Mouse (Mus musculus) liver, embryonic 12.5 days (tissue): ENCODE measurements around the gene Plbd2. TPM values are rescaled to one million over a fixed set of nuclear protein-coding genes. Genes with fewer than 3 reads are reported as not detected.
"Not testable (repeated sequence)": the region's sequence is repeated elsewhere in the genome, so short reads cannot be mapped to it uniquely, and the experiment has no call there.

Experiments used
- ATAC-seq: fragments of 200-750 bp; cut with Nextera tagmentation; 2 replicates; pipeline ENCODE4 v1.8.0; 2017; ENCODE audit warnings: moderate number of reproducible peaks, mild to moderate bottlenecking, moderate library complexity
- H3K27ac ChIP-seq: fragments of 300-500 bp; sonication (generic); 2 replicates; pipeline ENCODE4 v1.5.1; 2016; ENCODE audit warnings: mild to moderate bottlenecking
- H3K27me3 ChIP-seq: fragments of 300-500 bp; sonication (generic); replicated peaks from 2 replicates; pipeline ENCODE4 v1.6.1; 2016; ENCODE audit warnings: mild to moderate bottlenecking, moderate library complexity
- H3K36me3 ChIP-seq: fragments of 300-500 bp; sonication (generic); 2 replicates; pipeline ENCODE4 v1.6.1; 2016; ENCODE audit warnings: mild to moderate bottlenecking, moderate library complexity
- H3K4me1 ChIP-seq: fragments of 300-500 bp; sonication (generic); 2 replicates; pipeline ENCODE4 v1.6.1; 2016
- H3K4me2 ChIP-seq: fragments of 300-500 bp; sonication (generic); 2 replicates; pipeline ENCODE4 v1.6.1; 2016; ENCODE audit warnings: mild to moderate bottlenecking, moderate library complexity
- H3K4me3 ChIP-seq: fragments of 300-500 bp; sonication (generic); 2 replicates; pipeline ENCODE4 v1.5.1; 2016; ENCODE audit warnings: mild to moderate bottlenecking, moderate library complexity
- H3K9ac ChIP-seq: fragments of 300-500 bp; sonication (generic); 2 replicates; pipeline ENCODE4 v1.6.1; 2016; ENCODE audit warnings: mild to moderate bottlenecking, moderate library complexity
- H3K9me3 ChIP-seq: fragments of 300-500 bp; sonication (generic); replicated peaks from 2 replicates; pipeline ENCODE4 v1.6.1; 2016; ENCODE audit warnings: mild to moderate bottlenecking, moderate library complexity
- WGBS: fragments of 180-500 bp; shearing (Covaris S2); methylation state at CpG from one replicate; pipeline ENCODE4 v1.1.7; 2016; ENCODE audit not compliant: insufficient replicate concordance; 5-methylcytosine and 5-hydroxymethylcytosine counted together
- polyA plus RNA-seq: library from polyadenylated mRNA; unstranded; fragments of >200 nt; fragmentation: Nextera tagmentation; extraction: Ambion mirVana; gene quantifications from 2 replicates; pipeline ENCODE4 v1.2.1, GENCODE M21; 2016

The Plbd2 gene
- polyA plus RNA-seq, 1 experiment from 2014 or later = 27.4 TPM

DNA sequence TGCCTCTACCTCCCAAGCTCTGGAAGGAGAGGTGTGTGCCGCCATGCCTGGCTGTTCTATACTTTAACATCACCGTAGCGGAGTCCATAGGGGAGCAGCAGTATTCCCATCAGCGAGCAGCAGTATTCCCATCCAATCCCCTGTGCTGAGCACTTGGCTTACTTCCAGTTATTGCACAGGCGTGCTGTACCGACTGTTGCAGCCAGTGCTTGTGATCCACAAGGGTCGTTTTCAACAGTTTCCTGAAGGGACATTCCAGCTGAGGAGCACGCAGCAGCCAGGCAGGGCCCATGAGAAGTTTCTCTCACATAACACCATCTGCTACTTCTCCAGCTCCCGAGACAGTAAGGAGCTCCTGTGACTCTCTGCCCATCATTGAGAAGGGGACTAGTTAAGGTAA lies 3.1 kb upstream of the Plbd2 start:
- no peak overlapping the region for H3K9ac ChIP-seq
- no peaks in the 10 kb centered on the region for H3K36me3 ChIP-seq
- no peak overlapping the region for H3K4me2 ChIP-seq
- no peaks in the 10 kb centered on the region for H3K27me3 ChIP-seq
- no peak overlapping the region for H3K27ac ChIP-seq
- no peaks in the 10 kb centered on the region for H3K9me3 ChIP-seq
- no peak overlapping the region for H3K4me3 ChIP-seq
- peaks cover 42% of the 10 kb centered on the region for H3K4me1 ChIP-seq
- ATAC-seq = no peak
- 67% methylated on average over 9 of the region's 9 CpGs for WGBS

DNA sequence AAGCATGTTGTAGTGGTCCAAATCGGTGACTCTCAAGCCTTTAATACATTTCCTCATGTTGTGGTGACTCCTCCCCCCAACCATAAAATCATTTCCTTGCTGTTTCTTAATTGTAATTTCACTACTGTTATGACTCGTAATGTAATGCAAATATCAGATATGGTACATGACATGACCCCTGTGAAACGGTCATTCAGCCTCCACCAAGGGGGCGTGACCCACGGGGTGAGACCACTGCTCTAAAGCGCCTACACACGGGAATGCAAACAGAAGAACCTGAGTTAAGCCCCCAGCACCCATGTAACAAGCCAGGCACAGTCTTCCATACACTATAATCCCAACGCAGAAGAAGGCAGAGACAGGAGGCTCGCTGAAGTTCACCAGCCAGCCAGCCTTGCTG lies 2.4 kb upstream of the Plbd2 start:
- Histone ChIP-seq H3K27ac (no peak overlapping the region), H3K4me2 (peak overlapping the region; percentile 55), H3K36me3 (no peaks in the 10 kb centered on the region), H3K9ac (peak overlapping the region; percentile 17; the same call in 1 of the 2 replicates), H3K4me3 (no peak overlapping the region), H3K27me3 (no peaks in the 10 kb centered on the region), H3K9me3 (no peaks in the 10 kb centered on the region), H3K4me1 (peaks cover 35% of the 10 kb centered on the region)
- 53% methylated on average over 9 of the region's 9 CpGs for WGBS
- no peak for ATAC-seq

DNA sequence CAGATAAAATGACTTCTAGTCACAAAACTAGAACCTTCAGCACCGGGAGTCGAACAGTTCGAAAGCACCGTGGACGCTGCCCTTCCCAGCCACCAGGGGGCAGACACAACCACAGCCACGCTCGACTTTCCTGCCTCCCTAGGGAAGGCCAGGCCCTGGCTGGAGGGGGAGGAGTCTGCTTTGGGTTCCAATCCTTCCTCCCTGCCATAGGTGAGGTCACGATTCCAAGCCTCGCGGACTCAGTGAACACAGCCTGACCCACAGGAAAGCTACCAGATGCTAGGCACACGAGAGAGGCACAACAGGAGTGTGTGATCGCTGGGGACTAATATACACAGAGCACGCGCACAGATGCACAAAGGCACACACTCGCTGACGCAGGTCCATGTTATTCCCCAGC lies 1.9 kb upstream of the Plbd2 start:
- H3K36me3 ChIP-seq = no peaks in the 10 kb centered on the region
- no peaks in the 10 kb centered on the region for H3K9me3 ChIP-seq
- 19% methylated on average over 16 of the region's 16 CpGs for WGBS
- no peak overlapping the region for H3K27ac ChIP-seq
- ATAC-seq = peak; percentile 57
- no peaks in the 10 kb centered on the region for H3K27me3 ChIP-seq
- H3K4me2 ChIP-seq = peak overlapping the region; percentile 55
- peak overlapping the region; percentile 21; the same call in 1 of the 2 replicates for H3K4me3 ChIP-seq
- peak overlapping the region; percentile 17; the same call in 1 of the 2 replicates for H3K9ac ChIP-seq
- H3K4me1 ChIP-seq = peaks cover 31% of the 10 kb centered on the region

DNA sequence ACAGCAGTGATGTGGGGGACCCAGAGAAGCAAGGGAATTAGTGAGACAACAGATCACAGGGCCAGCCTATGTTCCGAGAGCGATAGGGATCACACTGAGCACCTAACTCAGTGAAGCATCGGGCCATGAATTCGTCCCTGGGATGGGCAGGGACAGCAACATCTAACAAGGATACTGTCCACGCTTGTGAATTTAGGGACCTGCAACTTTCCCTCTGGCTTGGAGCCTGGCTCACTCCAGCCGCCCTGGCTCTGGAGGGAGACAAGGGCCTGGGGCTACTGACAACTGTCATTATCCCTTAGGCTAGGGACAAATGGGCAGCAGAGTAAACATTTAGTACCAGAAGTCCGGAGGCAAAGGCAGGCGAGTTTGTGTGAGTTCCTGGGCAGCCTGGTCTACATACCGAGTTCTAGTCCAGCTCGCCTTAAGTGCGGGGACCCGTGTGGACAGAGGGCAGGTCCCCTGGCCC lies 716 bp downstream of the Plbd2 start:
- Histone ChIP-seq H3K4me1 (peaks cover 29% of the 10 kb centered on the region), H3K27ac (peak overlapping the region; percentile 38; the same call in 1 of the 2 replicates), H3K4me3 (peak overlapping the region; percentile 91), H3K9ac (peak overlapping the region; percentile 87), H3K4me2 (peak overlapping the region; percentile 98), H3K9me3 (no peaks in the 10 kb centered on the region), H3K36me3 (peaks cover 9% of the 10 kb centered on the region), H3K27me3 (no peaks in the 10 kb centered on the region)
- peak; percentile 8; the same call in 1 of the 2 replicates for ATAC-seq
- 8% methylated on average over 12 of the region's 12 CpGs for WGBS

DNA sequence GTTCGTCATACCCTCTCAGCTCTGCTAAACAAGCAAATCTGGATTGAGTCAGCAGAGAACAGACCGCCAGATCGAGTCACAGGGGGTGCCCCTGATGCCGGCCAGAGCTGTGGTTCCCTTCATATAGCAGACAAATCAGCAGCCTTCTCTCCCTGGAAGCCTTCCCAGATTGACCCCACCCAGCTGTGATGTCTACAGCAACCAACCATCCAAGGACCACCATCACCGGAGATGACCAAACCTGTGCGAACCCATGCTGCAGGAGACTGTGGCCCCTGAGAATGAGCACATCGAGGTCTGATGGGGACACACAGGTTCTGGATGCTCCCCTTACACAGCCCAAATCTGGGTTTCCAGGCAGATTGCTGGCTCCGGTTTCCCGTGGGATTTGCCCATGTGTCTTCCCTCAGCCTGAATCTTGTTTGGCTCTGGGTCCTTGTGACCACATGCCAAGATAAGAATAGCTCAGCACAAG lies 1.2 kb downstream of the Plbd2 start:
- H3K36me3 ChIP-seq = peaks cover 12% of the 10 kb centered on the region
- H3K4me3 ChIP-seq = peak overlapping the region; percentile 91
- no peaks in the 10 kb centered on the region for H3K9me3 ChIP-seq
- WGBS = 60% methylated on average over 9 of the region's 9 CpGs
- no peak for ATAC-seq
- peak overlapping the region; percentile 87 for H3K9ac ChIP-seq
- no peaks in the 10 kb centered on the region for H3K27me3 ChIP-seq
- peaks cover 29% of the 10 kb centered on the region for H3K4me1 ChIP-seq
- no peak overlapping the region for H3K27ac ChIP-seq
- peak overlapping the region; percentile 98 for H3K4me2 ChIP-seq

DNA sequence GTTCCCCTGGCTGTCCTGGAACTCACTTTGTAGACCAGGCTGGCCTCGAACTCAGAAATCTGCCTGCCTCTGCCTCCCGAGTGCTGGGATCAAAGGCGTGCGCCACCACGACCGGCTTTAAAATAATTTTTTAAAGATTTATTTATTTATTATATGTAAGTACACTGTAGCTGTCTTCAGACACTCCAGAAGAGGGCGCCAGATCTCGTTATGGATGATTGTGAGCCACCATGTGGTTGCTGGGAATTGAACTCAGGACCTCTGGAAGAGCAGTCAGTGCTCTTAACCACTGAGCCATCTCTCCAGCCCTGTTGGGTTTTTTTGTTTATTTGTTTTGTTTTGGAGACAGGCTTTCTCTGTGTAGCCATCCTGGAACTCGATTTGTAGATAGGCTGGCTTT lies 2.8 kb downstream of the Plbd2 start:
- H3K9me3 ChIP-seq, H3K9ac ChIP-seq, H3K27me3 ChIP-seq, H3K4me3 ChIP-seq, H3K27ac ChIP-seq, ATAC-seq, H3K4me2 ChIP-seq: not testable (repeated sequence)
- Histone ChIP-seq H3K4me1 (peaks cover 26% of the 10 kb centered on the region), H3K36me3 (peaks cover 18% of the 10 kb centered on the region)
- WGBS = 73% methylated on average over 9 of the region's 9 CpGs

DNA sequence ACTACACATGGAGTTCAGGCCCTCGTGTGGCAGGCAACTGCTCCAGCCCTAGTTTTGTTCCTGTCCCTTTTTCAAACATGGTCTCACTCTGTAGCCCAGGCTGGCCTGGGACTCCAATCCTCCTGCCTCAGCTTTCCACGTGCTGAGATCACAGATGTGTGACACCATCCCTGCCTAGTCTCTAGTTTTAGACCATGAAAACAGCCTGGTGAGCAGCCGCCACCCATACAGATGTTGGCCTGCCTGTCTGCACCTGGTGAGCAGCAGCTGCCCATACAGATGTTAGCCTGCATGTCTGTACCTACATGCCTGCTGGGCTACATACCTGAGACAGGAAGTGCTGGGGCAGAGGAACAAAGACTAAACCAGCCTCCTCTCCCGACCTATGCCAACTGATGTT lies 4.2 kb downstream of the Plbd2 start:
- H3K4me3 ChIP-seq = no peak overlapping the region
- no peaks in the 10 kb centered on the region for H3K27me3 ChIP-seq
- WGBS = 69% methylated on average over 4 of the region's 4 CpGs
- no peak overlapping the region for H3K27ac ChIP-seq
- peaks cover 16% of the 10 kb centered on the region for H3K4me1 ChIP-seq
- no peak overlapping the region for H3K9ac ChIP-seq
- no peak for ATAC-seq
- no peaks in the 10 kb centered on the region for H3K9me3 ChIP-seq
- no peak overlapping the region for H3K4me2 ChIP-seq
- H3K36me3 ChIP-seq = peaks cover 32% of the 10 kb centered on the region

DNA sequence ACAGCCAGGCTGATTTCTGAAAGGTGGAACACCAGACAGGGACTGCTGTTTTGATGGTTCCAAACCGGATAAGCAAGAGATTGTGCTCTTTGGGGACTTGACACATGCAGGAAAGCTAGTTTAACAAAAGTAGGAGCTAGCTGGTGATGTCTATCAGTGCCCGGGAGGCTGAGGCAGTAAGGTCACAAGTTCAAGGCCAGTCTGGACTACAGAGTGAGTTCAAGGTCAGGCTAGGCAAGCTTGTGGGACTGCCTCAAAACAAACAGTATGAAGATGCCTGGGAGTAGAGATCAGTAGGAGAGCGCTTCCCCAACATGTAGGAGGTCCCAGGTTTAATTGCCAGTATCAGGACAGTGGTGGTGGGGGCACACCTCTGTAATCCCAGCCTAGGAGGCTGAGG lies 6.4 kb downstream of the Plbd2 start:
- Histone ChIP-seq H3K27ac (no peak overlapping the region), H3K4me1 (peaks cover 5% of the 10 kb centered on the region), H3K4me3 (no peak overlapping the region), H3K27me3 (no peaks in the 10 kb centered on the region), H3K9ac (no peak overlapping the region), H3K9me3 (no peaks in the 10 kb centered on the region), H3K4me2 (no peak overlapping the region), H3K36me3 (peaks cover 49% of the 10 kb centered on the region)
- ATAC-seq = no peak
- 72% methylated on average over 3 of the region's 3 CpGs for WGBS

DNA sequence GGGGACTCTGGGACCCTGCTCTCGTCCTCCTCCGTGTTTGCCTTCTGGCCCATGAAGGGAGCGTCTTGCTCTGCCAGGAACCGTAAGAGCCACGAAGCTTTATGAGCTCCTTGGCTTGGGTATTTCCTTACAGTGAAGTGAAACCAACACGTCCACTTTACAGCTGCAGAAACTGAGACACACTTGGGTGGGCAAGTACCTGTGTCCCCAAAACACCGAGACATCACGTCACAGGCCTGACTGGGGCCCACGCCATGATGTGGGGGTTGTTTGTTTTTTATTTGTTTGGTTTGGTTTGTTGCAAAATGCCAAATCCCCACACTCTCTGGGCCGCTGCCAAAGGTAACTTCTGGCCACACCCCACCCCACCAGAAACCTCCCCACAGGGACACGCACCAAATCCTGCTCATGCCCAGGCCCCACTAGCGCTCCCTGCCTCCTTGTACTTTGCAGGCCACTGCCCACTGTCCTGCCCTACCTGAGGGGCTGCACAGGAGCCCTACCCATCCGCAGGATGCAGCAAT lies 7.7 kb downstream of the Plbd2 start:
- no peaks in the 10 kb centered on the region for H3K9me3 ChIP-seq
- peaks cover 58% of the 10 kb centered on the region for H3K36me3 ChIP-seq
- peaks cover 5% of the 10 kb centered on the region; the same call in 1 of the 2 replicates for H3K4me1 ChIP-seq
- H3K4me3 ChIP-seq = no peak overlapping the region
- H3K4me2 ChIP-seq = no peak overlapping the region
- H3K27me3 ChIP-seq = no peaks in the 10 kb centered on the region
- no peak overlapping the region for H3K27ac ChIP-seq
- no peak for ATAC-seq
- no peak overlapping the region for H3K9ac ChIP-seq
- 82% methylated on average over 13 of the region's 13 CpGs for WGBS

DNA sequence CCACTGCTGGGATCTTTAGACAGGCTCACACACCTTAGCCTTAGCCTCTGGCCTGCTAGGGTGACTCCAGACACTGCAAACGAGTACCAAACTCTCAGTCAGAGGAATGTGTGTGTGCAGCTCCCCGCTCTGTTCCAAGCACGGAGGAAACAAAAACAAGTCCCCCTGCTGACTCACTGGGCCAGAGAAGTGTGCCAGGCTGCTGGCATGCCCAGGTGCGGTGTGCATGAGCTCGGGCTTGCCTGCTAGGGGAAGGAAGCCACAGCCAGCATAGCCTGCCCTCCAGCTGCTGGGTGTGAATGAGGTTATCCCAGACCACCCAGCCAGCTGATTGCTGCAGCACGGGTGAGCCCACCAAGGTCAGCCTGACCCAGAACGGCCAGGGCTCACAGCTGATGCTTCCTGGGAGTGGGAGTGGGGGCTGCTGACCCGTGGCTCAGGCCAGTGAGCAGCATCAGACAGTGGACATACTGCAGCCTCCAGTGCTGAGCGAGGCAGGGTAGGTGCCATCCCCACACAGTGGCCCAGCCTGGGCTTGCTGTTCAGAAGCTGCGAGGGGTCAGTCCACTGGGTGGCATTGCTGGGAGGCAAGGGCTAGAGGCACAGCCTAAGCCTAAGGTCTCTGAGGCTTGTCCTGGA lies 8.2 kb downstream of the Plbd2 start:
- WGBS = 70% methylated on average over 10 of the region's 10 CpGs
- H3K36me3 ChIP-seq = peaks cover 61% of the 10 kb centered on the region
- no peak overlapping the region for H3K4me2 ChIP-seq
- no peaks in the 10 kb centered on the region for H3K27me3 ChIP-seq
- H3K4me3 ChIP-seq = no peak overlapping the region
- H3K9ac ChIP-seq = no peak overlapping the region
- H3K27ac ChIP-seq = no peak overlapping the region
- H3K9me3 ChIP-seq = no peaks in the 10 kb centered on the region
- 0 out of 2 replicates have a peak, but pooled peaks have one; percentile 36 for ATAC-seq
- H3K4me1 ChIP-seq = peaks cover 5% of the 10 kb centered on the region; the same call in 1 of the 2 replicates

DNA sequence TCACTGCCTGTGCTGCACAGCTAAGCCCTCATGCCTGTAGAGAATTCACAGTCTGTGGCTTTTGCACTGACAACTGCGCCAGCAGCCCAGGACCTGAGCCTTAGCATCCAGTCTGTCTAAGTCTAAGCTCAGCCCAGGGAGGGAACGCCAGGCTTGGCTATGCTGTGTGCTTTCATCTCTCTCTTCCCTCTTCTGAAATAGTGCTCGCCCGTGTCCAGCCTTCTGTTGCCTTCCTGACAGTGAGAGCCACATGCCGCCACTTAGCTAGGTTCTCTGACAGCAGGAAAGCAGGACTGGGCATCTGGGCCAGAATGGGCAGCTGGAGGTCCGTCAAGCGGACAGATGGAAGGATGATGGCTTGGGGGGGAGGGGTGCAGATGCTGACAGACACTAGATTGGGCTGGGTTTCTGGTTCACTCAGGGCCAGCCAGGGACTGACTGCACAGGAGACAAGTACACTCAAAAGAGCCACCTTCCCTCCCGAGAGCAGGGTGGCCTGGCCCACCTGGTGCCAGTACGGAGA lies 9.5 kb downstream of the Plbd2 start:
- H3K9ac ChIP-seq = no peak overlapping the region
- H3K4me1 ChIP-seq = peaks cover 5% of the 10 kb centered on the region; the same call in 1 of the 2 replicates
- no peak overlapping the region for H3K4me2 ChIP-seq
- no peaks in the 10 kb centered on the region for H3K9me3 ChIP-seq
- H3K36me3 ChIP-seq = peaks cover 61% of the 10 kb centered on the region
- no peaks in the 10 kb centered on the region for H3K27me3 ChIP-seq
- 86% methylated on average over 9 of the region's 9 CpGs for WGBS
- no peak for ATAC-seq
- no peak overlapping the region for H3K27ac ChIP-seq
- H3K4me3 ChIP-seq = no peak overlapping the region

DNA sequence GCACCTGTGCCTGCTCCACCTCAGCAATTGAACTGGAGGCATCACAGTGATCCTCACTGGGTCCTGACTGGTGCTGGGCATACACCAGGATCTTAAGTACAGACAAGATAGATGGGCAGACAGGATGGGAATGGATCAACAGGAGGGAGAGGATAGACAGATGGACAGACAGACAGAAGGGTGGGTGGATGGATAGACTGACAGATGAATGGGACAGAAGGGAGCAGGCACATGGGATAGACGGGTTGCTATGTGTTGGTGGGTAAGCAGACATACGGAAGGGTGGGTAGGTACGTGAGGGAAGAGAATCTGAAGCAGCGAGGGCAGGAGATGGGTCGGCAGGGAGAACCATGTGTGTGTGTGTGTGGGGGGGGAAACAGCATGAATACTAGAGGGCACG lies 10.0 kb downstream of the Plbd2 start:
- no peak overlapping the region for H3K27ac ChIP-seq
- no peaks in the 10 kb centered on the region for H3K9me3 ChIP-seq
- H3K27me3 ChIP-seq = no peaks in the 10 kb centered on the region
- no peak overlapping the region for H3K9ac ChIP-seq
- H3K4me3 ChIP-seq = no peak overlapping the region
- H3K4me2 ChIP-seq = no peak overlapping the region
- peaks cover 61% of the 10 kb centered on the region for H3K36me3 ChIP-seq
- H3K4me1 ChIP-seq = peaks cover 5% of the 10 kb centered on the region; the same call in 1 of the 2 replicates
- WGBS = 79% methylated on average over 6 of the region's 6 CpGs
- ATAC-seq = no peak
